Mouse (Mus musculus): ENCODE measurements around the gene Ift22.

GRCm38 (mm10) chr5:136882788-136883439, 25.0 kb upstream of the Ift22 start, which contains the start of gene Col26a1:
- TF ChIP-seq CTCF (IDR thresholded peaks at IDR 0.05; ENCODE audit: low read depth) (no peak), EP300 (optimal IDR thresholded peaks at IDR 0.05) (no peak)
